Mouse (Mus musculus): ENCODE measurements around the gene Sgpp1. TPM values are rescaled to one million over a fixed set of nuclear protein-coding genes. Genes with fewer than 3 reads are reported as not detected.

Gene Sgpp1
- polyA plus RNA-seq, 1 experiment from 2014 or later: 10.5 TPM

DNA sequence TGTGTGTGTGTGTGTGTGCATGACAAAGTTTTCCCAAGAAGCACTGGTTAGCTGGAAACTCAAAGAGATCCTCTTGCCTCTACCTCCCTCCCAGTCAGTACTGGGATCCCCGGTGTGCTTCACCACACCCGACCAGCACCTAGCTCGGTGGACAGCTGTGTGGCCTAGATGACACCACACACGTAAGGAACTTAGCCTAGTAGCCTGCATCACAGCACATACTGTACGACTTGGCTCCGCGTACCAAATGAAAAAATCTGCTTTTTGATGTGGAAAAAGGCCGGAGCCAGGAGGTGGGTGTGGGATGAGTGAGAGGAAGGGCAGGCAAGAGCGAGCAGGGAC is 66.6 kb downstream of the Sgpp1 start:
- in situ Hi-C loops (cut with MboI; ENCODE audit: low pct_unique_long_range_greater_than_20kb): no loop called here
- H3K27me3 ChIP-seq: no peaks in the 10 kb centered on the region
- DNase-seq (ENCODE audit: low read depth, low spot score) (no peak), ATAC-seq (peak; percentile 1)
- POLR2A ChIA-PET: interaction anchor here (1.5 kb wide), 1 partner anchor 24 kb away, joined by 4 read pairs; no protein-coding TSS in a partner anchor
- TF ChIP-seq CTCF (IDR thresholded peaks at IDR 0.05): no peak
- CTCF ChIA-PET: interaction anchor here (1.2 kb wide), 1 partner anchor 146 kb away, joined by 3 read pairs; no protein-coding TSS in a partner anchor

DNA sequence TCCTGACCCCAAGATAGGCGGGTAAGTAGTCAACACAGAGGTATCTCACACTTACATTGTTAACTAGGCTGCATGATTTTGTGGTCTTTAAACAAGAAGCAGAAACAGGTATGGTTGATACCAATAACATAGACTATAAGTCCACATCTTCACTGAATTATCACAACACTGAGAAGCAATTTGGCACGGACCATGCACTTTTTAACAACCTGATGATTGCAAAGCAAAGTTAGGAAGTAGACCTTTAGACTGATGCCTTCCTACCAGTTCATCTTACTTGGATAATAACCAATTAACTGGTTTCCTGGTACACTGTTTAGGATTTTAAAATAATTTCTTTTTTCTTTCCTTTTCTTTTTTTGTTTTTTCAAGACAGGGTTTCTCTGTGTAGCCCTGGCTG is 67.3 kb downstream of the Sgpp1 start:
- in situ Hi-C loops (cut with MboI; ENCODE audit: low pct_unique_long_range_greater_than_20kb): no loop called here
- no peaks in the 10 kb centered on the region for H3K27me3 ChIP-seq
- no peak for TF ChIP-seq CTCF (IDR thresholded peaks at IDR 0.05)
- POLR2A ChIA-PET: no interaction called here
- ATAC-seq (no peak), DNase-seq (ENCODE audit: low read depth, low spot score) (no peak)
- CTCF ChIA-PET: interaction anchor here (0.9 kb wide), 1 partner anchor 8 kb away, joined by 3 read pairs; no protein-coding TSS in a partner anchor

DNA sequence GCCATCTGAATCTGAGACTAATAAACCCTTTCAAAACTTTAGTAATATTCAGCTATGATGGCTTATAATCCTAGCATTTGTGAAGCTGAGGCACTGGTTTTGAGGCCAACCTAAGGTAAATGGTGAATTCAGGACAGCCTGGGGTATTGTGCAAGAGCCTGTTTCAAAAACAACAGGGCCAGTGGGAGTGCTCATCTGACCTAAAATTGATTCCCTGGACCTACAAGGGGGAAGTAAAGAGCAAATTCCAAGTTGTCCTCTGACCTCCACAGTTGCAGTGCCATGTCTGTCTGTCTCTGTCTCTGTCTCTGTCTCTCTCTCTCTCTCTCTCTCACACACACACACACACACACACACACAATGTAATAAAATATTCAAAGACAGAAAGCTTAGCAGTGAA is 68.6 kb downstream of the Sgpp1 start:
- ChIA-PET CTCF (no interaction called here), POLR2A (no interaction called here)
- no peak for TF ChIP-seq CTCF (IDR thresholded peaks at IDR 0.05)
- in situ Hi-C loops (cut with MboI; ENCODE audit: low pct_unique_long_range_greater_than_20kb): no loop called here
- DNase-seq (ENCODE audit: low read depth, low spot score) (no peak), ATAC-seq (no peak)
- no peaks in the 10 kb centered on the region for H3K27me3 ChIP-seq

- no peak for TF ChIP-seq CTCF (IDR thresholded peaks at IDR 0.05)
- CTCF ChIA-PET: no interaction called here
- POLR2A ChIA-PET: no interaction called here
- no peaks in the 10 kb centered on the region for H3K27me3 ChIP-seq
- in situ Hi-C loops (cut with MboI; ENCODE audit: low pct_unique_long_range_greater_than_20kb): no loop called here
- DNase-seq (ENCODE audit: low read depth, low spot score) (no peak), ATAC-seq (no peak)
Observed at GRCm38 (mm10) chr12:75664516-75664810, 71.1 kb downstream of the Sgpp1 start.

Other genes with a start within 250 kb of the Sgpp1 start
- 51.4 TPM for gene Ppp2r5e, start 139.5 kb downstream of the Sgpp1 start, polyA plus RNA-seq (2021)
- gene Wdr89, start 66.2 kb downstream of the Sgpp1 start, polyA plus RNA-seq (2021): 21.5 TPM
- 86.9 TPM for gene Syne2, start 82.4 kb upstream of the Sgpp1 start, polyA plus RNA-seq (2021)